Mouse (Mus musculus): ENCODE data around the gene Psmd14. TPM values are rescaled to one million over a fixed set of nuclear protein-coding genes. Genes with fewer than 3 reads are reported as not detected.

Psmd14 gene
- polyA plus RNA-seq, 2 experiments = 79.3 to 175 TPM

GRCm38 (mm10) chr2:61747411-61747810, 35.9 kb downstream of the Psmd14 start:
- WGBS = 64% methylated on average over 2 of the region's 2 CpGs
- H3K27ac ChIP-seq (replicated peaks; ENCODE audit: low read depth, low read length) = no peak overlapping the region
- no peak overlapping the region for H3K4me2 ChIP-seq (replicated peaks; ENCODE audit: low read depth, low read length, severe bottlenecking)
- DNase-seq (ENCODE audit: low spot score) = no peak
- no peak for TF ChIP-seq POLR2A (IDR thresholded peaks at IDR 0.05; ENCODE audit: borderline replicate concordance, extremely low read depth, insufficient read depth, insufficient read length)
- ATAC-seq (ENCODE audit: low FRiP score, low read depth) = no peak
- no peaks in the 10 kb centered on the region for H3K9me3 ChIP-seq (ENCODE audit: control insufficient read depth, low read length)
- H3K4me3 ChIP-seq (replicated peaks; ENCODE audit: low read length) = no peak overlapping the region
- no peaks in the 10 kb centered on the region for H3K27me3 ChIP-seq (ENCODE audit: control insufficient read depth, insufficient read depth, low read length)
- H3K4me1 ChIP-seq (ENCODE audit: control insufficient read depth, insufficient read depth, low read length) = no peaks in the 10 kb centered on the region
- H3K9ac ChIP-seq (ENCODE audit: low read depth, low read length, severe bottlenecking) = no peak overlapping the region
- no peaks in the 10 kb centered on the region for H3K36me3 ChIP-seq (ENCODE audit: control insufficient read depth, insufficient read depth, low read length)

GRCm38 (mm10) chr2:61750702-61751101, 39.2 kb downstream of the Psmd14 start:
- TF ChIP-seq POLR2A (IDR thresholded peaks at IDR 0.05; ENCODE audit: borderline replicate concordance, extremely low read depth, insufficient read depth, insufficient read length) = no peak
- 55% methylated on average over 1 of the region's 1 CpGs for WGBS

GRCm38 (mm10) chr2:61751286-61751685, 39.8 kb downstream of the Psmd14 start:
- TF ChIP-seq POLR2A (IDR thresholded peaks at IDR 0.05; ENCODE audit: borderline replicate concordance, extremely low read depth, insufficient read depth, insufficient read length) = no peak
- no peaks in the 10 kb centered on the region for H3K27me3 ChIP-seq (ENCODE audit: control insufficient read depth, insufficient read depth, low read length)
- H3K4me3 ChIP-seq (replicated peaks; ENCODE audit: low read length) = no peak overlapping the region
- H3K27ac ChIP-seq (replicated peaks; ENCODE audit: low read depth, low read length) = no peak overlapping the region
- H3K4me1 ChIP-seq (ENCODE audit: control insufficient read depth, insufficient read depth, low read length) = no peaks in the 10 kb centered on the region
- no peaks in the 10 kb centered on the region for H3K36me3 ChIP-seq (ENCODE audit: control insufficient read depth, insufficient read depth, low read length)
- H3K4me2 ChIP-seq (replicated peaks; ENCODE audit: low read depth, low read length, severe bottlenecking) = no peak overlapping the region
- no peak for DNase-seq (ENCODE audit: low spot score)
- ATAC-seq (ENCODE audit: low FRiP score, low read depth) = no peak
- WGBS = 35% methylated on average over 2 of the region's 2 CpGs
- no peaks in the 10 kb centered on the region for H3K9me3 ChIP-seq (ENCODE audit: control insufficient read depth, low read length)
- no peak overlapping the region for H3K9ac ChIP-seq (ENCODE audit: low read depth, low read length, severe bottlenecking)

More at GRCm38 (mm10) chr2:61750702-61751101, 39.2 kb downstream of the Psmd14 start:
- Histone ChIP-seq H3K27me3 (ENCODE audit: control insufficient read depth, insufficient read depth, low read length) (no peaks in the 10 kb centered on the region), H3K4me2 (replicated peaks; ENCODE audit: low read depth, low read length, severe bottlenecking) (no peak overlapping the region), H3K4me3 (replicated peaks; ENCODE audit: low read length) (no peak overlapping the region), H3K9ac (ENCODE audit: low read depth, low read length, severe bottlenecking) (no peak overlapping the region), H3K36me3 (ENCODE audit: control insufficient read depth, insufficient read depth, low read length) (no peaks in the 10 kb centered on the region), H3K4me1 (ENCODE audit: control insufficient read depth, insufficient read depth, low read length) (no peaks in the 10 kb centered on the region), H3K9me3 (ENCODE audit: control insufficient read depth, low read length) (no peaks in the 10 kb centered on the region), H3K27ac (replicated peaks; ENCODE audit: low read depth, low read length) (no peak overlapping the region)
- DNase-seq (ENCODE audit: low spot score) (no peak), ATAC-seq (ENCODE audit: low FRiP score, low read depth) (no peak)

- H3K27ac ChIP-seq (replicated peaks; ENCODE audit: low read depth, low read length) = no peak overlapping the region
- no peak for TF ChIP-seq POLR2A (IDR thresholded peaks at IDR 0.05; ENCODE audit: borderline replicate concordance, extremely low read depth, insufficient read depth, insufficient read length)
- no peak for ATAC-seq (ENCODE audit: low FRiP score, low read depth)
- H3K36me3 ChIP-seq (ENCODE audit: control insufficient read depth, insufficient read depth, low read length) = no peaks in the 10 kb centered on the region
- H3K9ac ChIP-seq (ENCODE audit: low read depth, low read length, severe bottlenecking) = no peak overlapping the region
- no peaks in the 10 kb centered on the region for H3K27me3 ChIP-seq (ENCODE audit: control insufficient read depth, insufficient read depth, low read length)
- DNase-seq (ENCODE audit: low spot score) = no peak
- H3K9me3 ChIP-seq (ENCODE audit: control insufficient read depth, low read length) = no peaks in the 10 kb centered on the region
- H3K4me1 ChIP-seq (ENCODE audit: control insufficient read depth, insufficient read depth, low read length) = no peaks in the 10 kb centered on the region
- no peak overlapping the region for H3K4me3 ChIP-seq (replicated peaks; ENCODE audit: low read length)
- no peak overlapping the region for H3K4me2 ChIP-seq (replicated peaks; ENCODE audit: low read depth, low read length, severe bottlenecking)
These were observed 40.9 kb downstream of the Psmd14 start for GRCm38 (mm10) chr2:61752362-61752761.

- H3K4me1 ChIP-seq (ENCODE audit: control insufficient read depth, insufficient read depth, low read length) = no peaks in the 10 kb centered on the region
- H3K27me3 ChIP-seq (ENCODE audit: control insufficient read depth, insufficient read depth, low read length) = no peaks in the 10 kb centered on the region
- no peak overlapping the region for H3K9ac ChIP-seq (ENCODE audit: low read depth, low read length, severe bottlenecking)
- no peak overlapping the region for H3K27ac ChIP-seq (replicated peaks; ENCODE audit: low read depth, low read length)
- H3K4me2 ChIP-seq (replicated peaks; ENCODE audit: low read depth, low read length, severe bottlenecking) = no peak overlapping the region
- DNase-seq (ENCODE audit: low spot score) (no peak), ATAC-seq (ENCODE audit: low FRiP score, low read depth) (no peak)
- no peak for TF ChIP-seq POLR2A (IDR thresholded peaks at IDR 0.05; ENCODE audit: borderline replicate concordance, extremely low read depth, insufficient read depth, insufficient read length)
- H3K9me3 ChIP-seq (ENCODE audit: control insufficient read depth, low read length) = no peaks in the 10 kb centered on the region
- no peaks in the 10 kb centered on the region for H3K36me3 ChIP-seq (ENCODE audit: control insufficient read depth, insufficient read depth, low read length)
- H3K4me3 ChIP-seq (replicated peaks; ENCODE audit: low read length) = no peak overlapping the region
These were observed 43.5 kb downstream of the Psmd14 start for GRCm38 (mm10) chr2:61754989-61755388.

- no peak for TF ChIP-seq POLR2A (IDR thresholded peaks at IDR 0.05; ENCODE audit: borderline replicate concordance, extremely low read depth, insufficient read depth, insufficient read length)
- Histone ChIP-seq H3K4me2 (replicated peaks; ENCODE audit: low read depth, low read length, severe bottlenecking) (no peak overlapping the region), H3K36me3 (ENCODE audit: control insufficient read depth, insufficient read depth, low read length) (no peaks in the 10 kb centered on the region), H3K27me3 (ENCODE audit: control insufficient read depth, insufficient read depth, low read length) (no peaks in the 10 kb centered on the region), H3K4me3 (replicated peaks; ENCODE audit: low read length) (no peak overlapping the region), H3K27ac (replicated peaks; ENCODE audit: low read depth, low read length) (no peak overlapping the region), H3K4me1 (ENCODE audit: control insufficient read depth, insufficient read depth, low read length) (no peaks in the 10 kb centered on the region), H3K9ac (ENCODE audit: low read depth, low read length, severe bottlenecking) (no peak overlapping the region), H3K9me3 (ENCODE audit: control insufficient read depth, low read length) (no peaks in the 10 kb centered on the region)
- DNase-seq (ENCODE audit: low spot score) = no peak
- 85% methylated on average over 5 of the region's 5 CpGs for WGBS
- no peak for ATAC-seq (ENCODE audit: low FRiP score, low read depth)
These were observed 47.9 kb downstream of the Psmd14 start for GRCm38 (mm10) chr2:61759234-61759855.
